Mouse (Mus musculus): ENCODE data around the gene Plxna3. TPM values are rescaled to one million over a fixed set of nuclear protein-coding genes. Genes with fewer than 3 reads are reported as not detected.
A peak's percentile ranks its signal among the peaks of the same experiment; 100 is the strongest.
"Not testable (repeated sequence)": the region's sequence is repeated elsewhere in the genome, so short reads cannot be mapped to it uniquely, and the experiment has no call there.

Plxna3 gene
- 1 to 10 TPM; 2.5 to 5.8 TPM for total RNA-seq (2021)
- long read RNA-seq, experiment 1, partial matches to known transcripts: 1 of 1 reads
- long read RNA-seq, experiment 1, other reads (novel, unspliced or antisense): 0 of 1 reads
- long read RNA-seq, experiment 2, partial matches to known transcripts: 0 of 1 reads
- long read RNA-seq, experiment 2, other reads (novel, unspliced or antisense): 1 of 1 reads

- peak; percentile 67 for DNase-seq
Measured at GRCm38 (mm10) chrX:74328725-74329161, at the start of gene Plxna3. Plxna3 (plus strand) TSS chrX:74329066.

GRCm38 (mm10) chrX:74281041-74281731 lies 47.7 kb upstream of the Plxna3 start:
- no peak for DNase-seq

DNA sequence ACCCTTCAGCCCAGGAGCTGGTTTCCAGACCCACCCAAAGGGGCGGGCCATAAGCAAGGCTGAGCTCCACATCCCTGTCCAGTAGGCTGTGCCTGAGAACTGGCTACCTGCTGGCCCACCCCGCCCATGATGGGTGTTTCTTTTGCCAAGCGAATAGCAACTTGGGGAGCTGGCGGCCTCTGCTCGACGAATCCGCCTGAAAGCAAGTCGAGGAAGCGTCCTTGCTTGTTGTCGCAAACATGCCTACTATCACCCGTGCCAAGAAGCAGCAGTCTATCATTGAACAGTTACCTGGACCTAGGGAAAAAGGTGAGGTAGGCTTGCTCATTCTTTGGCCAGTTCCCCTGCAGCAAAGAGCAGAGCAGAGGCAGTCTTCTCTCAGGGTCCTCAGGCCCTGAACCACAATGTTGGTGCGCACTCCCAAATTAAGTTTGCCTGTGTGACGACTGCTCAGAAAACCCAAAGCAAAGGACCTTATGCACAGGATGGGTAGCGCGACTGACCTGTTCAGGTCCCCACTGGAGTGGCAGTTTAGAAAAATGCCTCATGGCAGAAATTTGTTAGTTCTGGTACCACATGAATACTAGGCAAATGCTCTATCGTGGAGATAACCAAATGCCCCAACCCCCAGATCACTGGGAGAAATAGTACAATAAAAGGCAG lies 47.0 kb upstream of the Plxna3 start, which contains the start of the genes Taz and Dnase1l1:
TSS of gene Taz (plus strand) at position 181 of the 663 bp plus-strand sequence.
TSS of gene Dnase1l1 (minus strand) at position 606 of the 663 bp plus-strand sequence.
- peak; percentile 61 for DNase-seq

DNA sequence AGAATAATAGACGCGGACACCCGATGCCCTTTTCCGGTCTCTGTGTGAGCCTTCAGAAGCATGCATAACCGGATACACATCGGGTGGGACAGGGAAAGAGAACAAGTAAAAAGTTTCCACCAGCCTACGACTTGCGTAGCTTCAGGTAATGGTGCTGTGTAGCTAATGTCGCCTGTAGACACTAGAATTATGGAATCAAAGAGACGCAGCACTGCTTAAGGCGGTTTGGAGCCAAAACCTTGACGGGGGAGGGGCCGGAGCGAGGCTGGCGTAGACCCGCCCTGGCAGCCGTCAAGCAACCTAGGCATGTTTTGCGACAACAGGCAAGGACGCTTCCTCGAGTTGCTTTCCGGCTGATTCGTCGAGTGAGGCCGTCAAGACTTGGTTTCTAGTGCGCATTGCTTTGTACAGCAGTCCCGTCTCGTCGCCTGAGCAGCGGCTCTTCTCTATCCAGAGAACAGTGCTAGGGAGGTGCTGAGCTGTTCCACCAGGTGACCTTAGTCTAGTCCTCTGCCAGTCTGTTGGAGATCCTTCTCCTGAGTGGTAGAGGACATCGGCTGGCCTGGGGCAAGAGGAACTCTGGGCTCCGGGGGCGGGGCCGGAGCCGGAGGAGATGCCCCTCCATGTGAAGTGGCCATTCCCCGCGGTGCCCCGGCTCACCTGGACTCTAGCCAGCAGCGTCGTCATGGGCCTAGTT lies 46.3 kb upstream of the Plxna3 start:
- peak; percentile 76 for DNase-seq

GRCm38 (mm10) chrX:74283092-74283437 lies 45.8 kb upstream of the Plxna3 start:
- no peak for DNase-seq

DNA sequence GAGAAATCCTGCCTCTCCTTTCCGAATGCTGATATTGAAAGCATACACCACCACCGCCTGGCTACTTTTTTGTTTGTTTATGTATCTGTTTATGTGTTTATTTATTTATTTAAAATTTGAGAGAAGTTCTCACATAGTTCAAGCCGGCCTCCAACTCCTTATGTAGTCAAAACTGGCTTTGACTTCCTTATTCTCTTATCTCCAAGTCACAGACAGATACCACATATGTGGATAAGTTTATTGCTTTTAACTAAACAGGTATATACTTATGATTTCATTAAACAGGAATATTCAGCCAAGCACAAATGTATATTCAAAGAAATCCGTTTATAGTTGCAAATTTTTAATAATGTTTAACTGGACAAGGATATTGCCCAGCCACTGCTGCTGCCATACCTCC lies 35.4 kb upstream of the Plxna3 start:
- no peak for DNase-seq

- DNase-seq: peak; percentile 87
Measured at GRCm38 (mm10) chrX:74296538-74297448, 32.1 kb upstream of the Plxna3 start, which contains the start of gene Atp6ap1. Atp6ap1 (plus strand) TSS chrX:74297097.

GRCm38 (mm10) chrX:74298348-74298747 lies 30.5 kb upstream of the Plxna3 start:
- DNase-seq: no peak

DNA sequence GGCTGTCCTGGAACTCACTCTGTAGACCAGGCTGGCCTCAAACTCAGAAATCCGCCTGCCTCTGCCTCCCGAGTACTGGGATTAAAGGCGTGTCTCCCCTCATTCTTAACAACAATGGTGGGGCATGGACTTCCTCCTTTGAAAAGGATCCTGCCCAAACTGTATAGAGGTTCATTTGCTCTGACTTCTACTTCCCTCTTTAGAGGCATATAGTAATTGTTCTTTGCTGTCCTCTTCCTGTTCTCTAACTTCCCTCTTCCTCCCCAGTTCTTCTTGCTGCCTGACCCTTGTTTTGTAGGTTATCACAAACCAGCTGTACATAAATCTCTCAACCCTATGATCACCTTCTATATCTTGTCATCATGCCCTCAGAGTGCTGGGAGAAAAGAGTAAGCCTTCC lies 29.1 kb upstream of the Plxna3 start:
- DNase-seq: no peak

DNA sequence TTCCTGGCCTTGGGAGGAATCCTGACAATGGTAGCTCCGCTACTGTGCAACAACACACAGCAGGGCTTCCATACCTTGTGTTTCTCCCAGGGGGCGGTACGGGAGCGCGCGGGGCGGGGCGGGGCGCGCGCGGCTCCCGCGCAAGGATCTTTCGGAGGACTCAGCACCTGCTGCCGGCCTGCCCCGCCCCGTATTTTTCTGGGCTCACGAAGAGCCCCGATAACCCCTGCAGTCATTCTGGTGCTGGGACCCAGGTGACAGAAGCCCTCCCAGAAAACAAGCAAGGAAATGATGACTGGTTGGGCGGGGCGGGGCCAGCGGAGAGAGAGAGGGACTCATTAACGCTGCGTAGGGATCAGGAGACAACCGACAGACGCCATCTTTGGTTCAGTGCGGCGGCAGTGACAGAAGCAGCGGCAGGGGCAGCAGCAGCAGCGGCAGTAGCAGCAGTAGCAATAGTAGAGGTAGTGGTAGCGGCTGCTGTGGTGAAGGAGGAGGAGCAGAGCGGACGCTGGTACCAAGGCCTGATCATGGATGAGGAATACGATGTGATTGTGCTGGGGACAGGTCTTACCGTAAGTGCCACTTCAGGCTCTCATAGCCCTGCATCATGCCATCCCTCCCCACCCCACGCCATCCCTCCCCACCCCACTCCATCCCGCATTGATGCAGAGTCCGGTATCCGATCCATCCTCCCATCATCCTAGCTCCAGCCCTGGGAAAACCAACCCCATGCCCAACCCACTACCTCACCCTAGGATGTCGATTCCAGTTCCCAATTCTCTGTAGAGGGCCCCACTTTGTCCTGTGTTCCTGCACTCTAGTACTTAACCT lies 23.8 kb upstream of the Plxna3 start, which contains the start of gene Gdi1:
TSS of gene Gdi1 (plus strand) at position 132 of the 834 bp plus-strand sequence.
- peak; percentile 64 for DNase-seq

DNA sequence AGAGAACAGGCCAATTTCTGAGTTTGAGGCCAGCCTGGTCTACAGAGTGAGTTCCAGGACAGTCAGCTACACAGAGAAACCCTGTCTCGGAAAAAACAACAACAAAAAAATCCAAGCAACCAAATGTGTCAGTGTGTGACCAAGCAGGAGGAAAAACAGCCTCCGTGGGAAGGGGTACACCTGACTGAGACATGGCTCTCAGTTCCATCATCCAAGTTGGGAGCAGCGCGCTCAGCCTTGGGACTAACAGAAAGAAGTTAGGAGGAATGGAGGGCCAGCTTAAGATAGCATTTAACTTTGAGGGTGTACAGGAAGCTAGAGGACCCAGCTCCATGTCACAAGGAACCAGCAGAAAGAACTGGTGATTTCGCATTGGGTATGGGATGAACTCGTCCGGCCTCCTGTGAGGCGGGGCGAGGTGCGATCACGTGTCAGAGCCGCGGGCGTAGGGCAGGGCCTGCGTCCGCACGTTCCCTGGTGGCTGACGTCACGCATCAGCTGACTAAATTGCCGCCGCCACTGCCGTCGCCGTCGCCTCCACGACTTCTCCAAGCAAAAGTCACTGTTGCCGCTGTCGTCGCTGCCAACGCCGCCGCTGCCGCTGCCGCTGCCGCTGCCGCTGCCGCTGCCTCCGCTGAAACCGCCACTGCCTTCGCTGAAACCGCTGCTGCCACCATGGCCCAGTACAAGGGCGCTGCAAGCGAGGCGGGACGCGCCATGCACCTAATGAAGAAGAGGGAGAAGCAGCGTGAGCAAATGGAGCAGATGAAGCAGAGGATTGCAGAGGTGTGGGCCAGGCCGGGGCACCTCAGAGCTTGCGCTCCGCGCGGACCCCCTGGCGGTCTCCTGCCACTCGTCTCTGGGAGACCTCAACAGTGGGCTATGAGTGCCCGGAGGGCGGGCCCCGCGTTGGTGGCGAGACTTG lies 16.1 kb upstream of the Plxna3 start, which contains the start of gene Fam50a:
TSS of gene Fam50a (plus strand) at position 494 of the 925 bp plus-strand sequence.
- DNase-seq: peak; percentile 82

GRCm38 (mm10) chrX:74329215-74329671 lies 377 bp downstream of the Plxna3 start:
- DNase-seq: no peak

DNA sequence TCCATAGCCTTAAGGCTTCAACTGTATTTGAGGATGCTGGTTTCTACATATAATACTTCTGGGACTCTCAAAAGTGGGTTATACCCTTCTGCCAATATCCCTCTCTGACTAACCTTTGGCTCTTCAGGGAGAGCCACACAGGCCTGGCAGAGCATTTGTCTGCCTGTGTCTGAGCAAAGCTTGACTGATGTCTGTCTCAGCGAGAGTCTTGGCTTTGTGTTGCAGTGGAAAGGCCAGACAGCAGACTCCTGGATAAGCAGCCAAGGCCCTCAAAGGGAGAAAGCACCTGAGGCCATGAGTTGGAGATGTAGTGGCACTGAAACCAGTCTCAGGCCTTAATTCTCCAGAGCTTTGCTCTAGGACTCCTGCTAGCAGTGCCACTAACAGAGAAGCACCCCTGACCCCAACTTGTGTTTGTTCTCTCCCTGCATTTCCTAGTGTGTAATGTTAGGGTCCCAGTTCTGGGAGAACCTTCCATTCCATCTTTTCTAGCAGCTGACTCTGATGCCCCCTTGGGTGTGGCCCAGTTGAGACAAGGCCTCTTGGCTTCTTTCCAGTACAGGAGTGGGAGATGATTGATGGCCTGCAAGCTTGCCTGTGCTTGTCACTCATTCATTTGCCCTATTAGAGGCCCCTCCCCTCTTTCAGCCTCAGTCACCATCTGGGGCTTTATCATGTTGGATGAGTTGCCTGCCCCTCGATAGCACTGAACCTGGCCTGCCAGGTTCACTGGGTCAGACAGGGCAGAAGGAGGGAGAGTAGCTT lies 1.5 kb downstream of the Plxna3 start:
- no peak for DNase-seq

DNA sequence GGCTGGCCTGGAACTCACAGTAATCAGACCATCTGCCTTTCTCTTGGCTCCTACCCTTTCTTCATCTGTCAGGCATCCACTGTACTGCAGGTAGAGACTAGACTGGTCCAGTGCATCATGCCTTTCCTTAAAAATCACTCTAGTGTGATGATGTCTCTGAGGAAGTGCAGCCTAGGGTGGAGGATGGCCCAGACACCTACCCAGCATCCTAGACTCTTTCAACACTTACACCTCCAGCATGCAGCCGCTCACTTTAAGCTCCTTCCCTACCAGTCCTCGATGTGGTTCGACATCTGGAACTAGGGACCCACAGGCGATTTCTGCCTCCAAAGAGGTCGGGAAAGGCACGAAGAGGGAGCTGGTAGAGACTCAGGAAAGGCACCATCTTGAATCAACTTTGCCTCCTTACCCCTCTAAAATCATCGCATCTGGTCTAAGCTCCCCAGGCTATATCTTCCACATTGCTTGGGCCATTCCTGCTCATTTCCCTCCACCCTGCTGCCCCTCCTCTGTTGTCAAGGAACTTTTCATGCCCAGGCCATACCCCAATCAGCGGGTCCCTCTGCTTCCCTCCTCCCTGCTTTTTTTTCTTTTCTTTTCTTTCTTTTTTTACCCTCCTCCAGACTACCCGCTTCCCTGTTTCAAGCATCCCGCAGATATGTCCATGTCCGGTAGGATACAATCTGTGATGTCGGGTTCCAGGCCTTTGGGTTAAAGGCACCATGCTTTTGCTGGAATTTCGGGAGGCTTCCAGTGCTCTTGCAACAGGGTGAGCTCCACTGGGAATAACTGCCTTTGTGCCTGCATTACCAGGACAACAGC lies 24.0 kb downstream of the Plxna3 start:
- no peak for DNase-seq

GRCm38 (mm10) chrX:74353467-74353770 lies 24.6 kb downstream of the Plxna3 start, which contains the start of gene Lage3:
Lage3 (minus strand) TSS chrX:74353618.
- DNase-seq: peak; percentile 70

GRCm38 (mm10) chrX:74357069-74357468 lies 28.2 kb downstream of the Plxna3 start:
- not testable (repeated sequence) for DNase-seq

GRCm38 (mm10) chrX:74359171-74359570 lies 30.3 kb downstream of the Plxna3 start:
- DNase-seq: no peak
